Mouse (Mus musculus) heart, postnatal 14 days (tissue): ENCODE results near the gene Rufy1. TPM values are rescaled to one million over a fixed set of nuclear protein-coding genes. Genes with fewer than 3 reads are reported as not detected.

Source experiments
- DNase-seq, 2 experiments: peaks; one replicate each; pipeline ENCODE4 v3.0.0; 2021 to 2022
- intact Hi-C: fragments of 180-260 bp; cut with DNase I; formaldehyde crosslinking; loops from one replicate; pipeline ENCODE4 v1.15.1; 2025
- total RNA-seq, 2 experiments: library from RNA; stranded (reverse); gene quantifications; 2 replicates each; pipeline ENCODE4 v1.2.3; 2021

Gene Rufy1
- total RNA-seq, 2 experiments from 2014 or later: 27.1 to 27.7 TPM

- DNase-seq: no peak
- intact Hi-C loops: loop anchor here (5.0 kb wide), 1 partner anchor 45 kb away; no protein-coding TSS in a partner anchor
Observed at GRCm38 (mm10) chr11:50432069-50432440, 1.1 kb upstream of the Rufy1 start.

DNA sequence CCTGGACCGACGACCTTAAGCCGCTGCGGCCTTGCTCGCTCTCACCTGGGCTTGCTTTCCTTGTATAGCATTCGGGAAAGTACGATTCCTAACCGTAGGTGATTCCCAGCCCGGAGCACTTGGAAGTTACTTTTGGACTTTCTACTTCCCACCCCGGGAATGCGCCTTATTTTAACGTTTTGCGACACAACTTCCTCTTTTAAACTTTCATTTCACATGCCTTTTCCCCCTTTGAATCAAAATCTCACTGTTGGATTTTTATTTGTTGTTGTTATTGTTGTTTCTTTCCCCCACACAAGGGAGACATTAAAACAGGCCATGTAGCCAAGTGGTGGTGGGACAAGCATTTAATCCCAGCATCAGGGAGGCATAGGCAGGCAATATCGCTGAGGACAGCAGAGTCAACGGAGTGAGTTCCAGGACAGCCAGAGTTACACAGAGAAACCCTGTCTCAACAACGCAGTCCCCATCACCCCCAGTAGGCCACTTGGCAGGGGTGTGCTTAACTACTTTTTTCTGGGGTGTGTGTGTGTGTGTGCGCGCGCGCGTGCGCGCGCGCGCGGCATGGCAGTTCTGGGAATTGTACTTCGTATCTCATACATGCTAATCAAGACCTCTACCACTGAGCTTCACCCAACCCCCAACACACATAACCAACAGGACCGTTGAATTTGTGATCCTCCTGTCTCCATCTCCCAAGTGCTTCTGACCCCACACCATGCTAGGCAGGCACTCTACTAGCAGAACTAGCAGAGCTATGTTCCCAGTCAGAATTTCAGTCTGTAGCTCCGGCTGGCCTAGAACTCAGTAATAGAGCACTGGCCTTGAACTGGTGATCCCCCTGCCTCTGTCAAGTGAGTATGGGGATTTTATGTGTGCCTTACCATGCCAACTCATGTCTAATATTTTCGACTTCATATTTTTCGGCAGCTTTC lies 476 bp upstream of the Rufy1 start:
- peak in 1 of 2 experiments; percentile 29 for DNase-seq
- intact Hi-C loops: loop anchor here (5.0 kb wide), 1 partner anchor 44 kb away; no protein-coding TSS in a partner anchor

- intact Hi-C loops: no loop called here
- no peak for DNase-seq
Observed at GRCm38 (mm10) chr11:50426056-50426455, 4.9 kb downstream of the Rufy1 start.

GRCm38 (mm10) chr11:50421934-50422780 lies 8.8 kb downstream of the Rufy1 start:
- peak in 1 of 2 experiments; percentile 25 for DNase-seq
- intact Hi-C loops: no loop called here

DNA sequence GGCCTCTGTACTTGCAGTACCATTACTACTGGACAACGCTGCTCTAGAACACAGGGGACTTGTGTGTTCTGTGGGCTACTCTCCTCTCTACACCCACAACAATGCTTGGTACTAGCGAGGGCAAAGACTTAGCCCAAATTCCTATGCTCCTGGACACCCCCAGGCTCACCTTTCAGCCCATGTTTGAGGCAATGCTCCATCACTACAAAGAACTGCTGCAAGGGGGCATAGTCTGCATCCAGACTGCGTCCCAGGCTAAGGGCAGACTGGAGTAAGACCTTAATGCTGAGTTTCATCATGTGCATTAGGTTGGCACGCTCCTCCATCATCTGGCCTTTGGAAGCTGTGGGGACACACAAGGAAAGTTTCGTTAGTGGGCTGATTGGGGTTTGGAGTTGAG lies 9.5 kb downstream of the Rufy1 start:
- intact Hi-C loops: no loop called here
- no peak for DNase-seq

DNA sequence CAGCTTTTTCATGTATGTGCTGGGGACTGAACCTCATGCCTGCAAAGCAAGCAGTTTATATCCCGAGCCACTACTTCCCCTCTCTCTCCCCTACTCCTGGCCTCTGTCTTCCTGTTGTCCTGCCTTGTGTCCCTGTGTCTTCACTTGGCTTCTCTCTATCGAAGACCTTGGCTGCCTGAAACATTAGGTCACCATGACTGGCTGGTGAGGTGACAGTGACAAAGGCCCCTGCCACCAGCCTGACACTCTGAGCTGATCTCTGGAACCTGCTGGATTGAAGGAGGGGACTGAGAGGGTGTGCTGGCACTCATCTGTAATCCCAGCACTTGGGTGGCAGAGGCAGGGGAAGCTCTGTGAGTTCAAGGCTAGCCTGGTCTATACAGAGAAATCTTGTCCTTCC lies 13.1 kb downstream of the Rufy1 start:
- intact Hi-C loops: no loop called here
- no peak for DNase-seq

GRCm38 (mm10) chr11:50415563-50416241 lies 15.2 kb downstream of the Rufy1 start:
- intact Hi-C loops: no loop called here
- DNase-seq: no peak

DNA sequence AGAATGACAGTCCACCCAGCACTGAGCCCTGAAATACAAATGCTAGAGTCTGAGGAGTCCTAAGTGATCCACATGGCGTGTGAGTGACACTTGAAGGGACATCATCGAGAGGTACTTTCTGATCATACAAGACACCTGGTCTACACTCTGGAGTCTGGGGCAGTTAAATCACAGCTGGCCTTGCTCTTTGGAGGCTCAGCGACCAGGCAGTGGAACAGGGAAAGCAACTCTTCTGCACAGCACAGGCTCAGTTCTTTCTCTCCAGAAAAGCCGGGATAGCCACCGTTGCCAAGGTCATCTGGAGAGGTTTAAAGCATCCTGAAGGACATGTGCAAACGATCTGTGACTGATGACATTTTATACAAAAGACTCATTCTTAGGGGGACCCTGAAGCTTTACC lies 23.7 kb downstream of the Rufy1 start:
- no peak for DNase-seq
- intact Hi-C loops: no loop called here

DNA sequence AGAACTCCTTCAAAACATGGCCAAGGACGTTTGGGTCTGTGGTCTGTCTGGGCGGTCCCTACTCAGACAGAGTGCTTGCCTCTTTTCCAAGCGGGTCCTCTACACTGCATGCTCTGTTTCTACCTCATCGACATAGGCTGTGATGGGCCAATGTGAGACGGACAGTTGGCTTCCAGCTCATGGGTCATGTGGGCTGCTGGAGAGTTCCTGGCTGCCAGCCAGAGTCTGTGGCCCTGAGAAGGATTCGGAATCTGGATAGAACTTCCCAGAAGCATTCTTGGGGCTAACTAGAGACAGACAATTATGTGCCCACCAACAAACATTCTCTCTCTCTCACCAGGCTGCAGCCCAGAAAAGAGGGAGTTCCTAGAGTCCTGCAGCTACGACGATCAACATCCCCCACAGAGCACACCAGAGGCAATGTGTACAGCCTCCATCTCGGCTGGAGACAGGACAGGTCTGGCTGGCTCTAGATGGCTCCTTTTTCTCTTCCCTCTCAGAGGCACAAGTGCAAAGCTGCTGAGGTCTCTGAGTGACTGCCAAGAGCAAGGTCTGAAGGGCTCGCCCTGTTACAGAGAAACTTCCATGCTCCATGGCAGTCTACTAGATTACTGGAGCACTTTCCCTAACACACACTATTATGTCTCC lies 27.4 kb downstream of the Rufy1 start:
- intact Hi-C loops: no loop called here
- DNase-seq: peak; percentile 57 to 64

- no peak for DNase-seq
- intact Hi-C loops: no loop called here
Observed at GRCm38 (mm10) chr11:50402481-50402880, 28.4 kb downstream of the Rufy1 start.

GRCm38 (mm10) chr11:50398803-50399202 lies 32.1 kb downstream of the Rufy1 start:
- no peak for DNase-seq
- intact Hi-C loops: no loop called here

DNA sequence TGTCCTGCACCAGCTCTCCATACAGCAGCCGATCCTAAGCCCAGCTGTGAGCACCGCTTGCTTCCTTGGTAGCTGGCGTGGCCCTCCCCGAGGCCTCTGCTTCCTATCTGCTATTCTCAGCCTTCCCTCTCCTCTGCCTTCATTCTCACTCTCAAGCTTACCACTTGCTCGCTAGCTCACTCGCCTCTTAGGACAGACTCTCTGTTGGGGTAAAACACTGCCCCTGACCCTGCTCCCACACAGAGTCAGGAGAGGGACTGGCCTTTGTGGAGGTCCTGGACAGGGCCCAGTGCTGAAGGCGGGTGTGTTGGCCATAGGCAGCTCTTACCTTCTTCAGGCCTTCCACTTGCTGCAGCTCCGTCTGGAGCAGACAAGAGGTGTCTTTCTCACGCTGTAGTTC lies 33.6 kb downstream of the Rufy1 start:
- no peak for DNase-seq
- intact Hi-C loops: no loop called here

- no peak for DNase-seq
- intact Hi-C loops: no loop called here
Observed at GRCm38 (mm10) chr11:50396766-50397307, 34.1 kb downstream of the Rufy1 start.

- intact Hi-C loops: no loop called here
- DNase-seq: no peak
Observed at GRCm38 (mm10) chr11:50394731-50395130, 36.2 kb downstream of the Rufy1 start.

DNA sequence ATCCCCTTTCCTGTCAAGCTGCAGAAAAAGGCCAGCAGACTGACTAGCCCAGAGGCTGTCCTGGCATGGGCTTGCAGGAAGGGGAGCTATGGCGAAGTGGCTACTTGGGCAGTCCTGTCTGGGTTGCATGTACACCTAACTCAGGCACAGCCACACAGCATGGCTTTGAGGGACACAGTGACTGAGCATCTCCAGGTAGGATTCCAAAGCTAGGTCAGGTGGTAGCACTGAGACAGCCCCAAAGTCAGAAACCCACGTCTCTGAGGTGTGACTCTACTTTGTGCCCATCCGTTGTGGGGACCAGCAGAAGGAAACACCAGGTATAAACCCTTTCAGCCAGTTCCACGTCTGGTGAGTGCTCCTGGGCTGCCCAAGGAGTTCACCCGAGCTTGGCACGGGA lies 37.6 kb downstream of the Rufy1 start:
- DNase-seq: no peak
- intact Hi-C loops: no loop called here

DNA sequence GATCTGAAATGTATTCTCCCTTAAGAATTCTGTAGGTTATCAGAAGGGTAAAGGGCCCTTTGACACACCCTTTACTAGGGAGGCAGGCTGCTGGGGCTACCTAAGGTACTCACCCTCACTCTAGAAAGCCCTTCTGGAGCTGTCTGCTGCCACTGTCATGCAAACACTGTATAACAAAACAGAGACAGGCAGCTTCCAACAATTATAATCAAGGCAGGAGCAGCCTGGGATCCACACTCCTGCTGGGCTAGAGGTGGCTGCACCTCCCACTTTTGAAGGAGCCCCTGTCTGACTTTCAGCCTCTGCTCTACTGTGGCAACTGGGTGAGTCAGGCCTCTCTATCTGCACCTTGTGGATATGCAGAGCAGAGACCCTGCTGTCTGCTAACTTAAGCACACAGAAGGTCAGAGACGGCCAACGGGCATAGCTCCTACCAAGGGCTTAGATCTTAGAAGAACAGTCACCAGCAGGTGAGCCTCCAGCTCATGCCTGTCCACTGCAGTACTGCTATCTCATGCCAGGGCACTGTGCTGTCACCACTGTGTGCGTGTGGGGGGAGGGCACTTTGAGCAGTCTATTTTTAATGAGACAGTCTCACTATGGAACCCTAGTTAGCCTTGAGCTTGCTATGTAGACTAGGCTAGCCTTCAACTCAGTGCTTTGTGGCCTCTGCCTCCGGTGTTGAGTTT lies 39.5 kb downstream of the Rufy1 start:
- DNase-seq: no peak
- intact Hi-C loops: no loop called here

- intact Hi-C loops: loop anchor here (5.0 kb wide), 1 partner anchor 43 kb away; the partner anchor contains the start of gene Rufy1
Observed at GRCm38 (mm10) chr11:50389616-50390015, 41.3 kb downstream of the Rufy1 start.

DNA sequence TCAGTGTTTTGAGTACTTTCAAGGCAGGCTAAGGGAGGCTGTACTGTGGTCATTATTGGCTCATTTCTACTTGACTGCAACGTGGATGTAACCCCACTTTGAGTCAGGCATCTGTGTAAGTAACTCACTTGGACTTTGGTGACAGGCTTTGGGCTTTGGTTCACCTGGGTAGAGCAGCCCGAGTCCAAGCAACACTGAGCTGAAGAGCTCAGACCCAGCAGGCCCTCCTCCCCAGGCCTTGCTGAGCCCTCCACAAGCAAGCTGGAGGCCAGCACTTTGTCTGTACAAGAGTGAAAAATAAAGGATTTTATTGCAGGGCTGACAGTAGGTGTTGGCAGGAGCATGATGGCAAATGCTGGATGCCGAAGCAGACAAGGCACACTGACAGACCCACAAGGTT lies 41.9 kb downstream of the Rufy1 start:
- no peak for DNase-seq
- intact Hi-C loops: loop anchor here (5.0 kb wide), 1 partner anchor 43 kb away; the partner anchor contains the start of gene Rufy1

More at GRCm38 (mm10) chr11:50389616-50390015, 41.3 kb downstream of the Rufy1 start:
- no peak for DNase-seq
